Mouse (Mus musculus): ENCODE results near the gene Dot1l.

- TF ChIP-seq POLR2A (IDR thresholded peaks at IDR 0.05; ENCODE audit: low read depth, low read length) = no peak
- TF ChIP-seq CTCF (conservative IDR thresholded peaks at IDR 0.05; ENCODE audit: insufficient read depth, insufficient read length, low read depth, low read length) = no peak
Observed at GRCm38 (mm10) chr10:80742180-80742978, 12.6 kb upstream of the Dot1l start, which contains the start of gene Ap3d1.

All from kidney, adult 2 months (tissue).